Comparison of ENCODE assay signal across 9 mouse cellular contexts in genomic region chr2:163645700-163646460, GRCm38 (mm10). TPM values are rescaled to one million over a fixed set of nuclear protein-coding genes. Genes with fewer than 3 reads are reported as not detected.
DNase-seq lines count a peak whose midpoint lies in the region; ATAC-seq and TF ChIP-seq lines count a peak whose summit lies in the region.
"Had no signal": no experiment of that assay in that cellular context is flagged by ENCODE, and none has a peak within 500 bp of the region (broad histone marks: within the 10 kb centered on the region; RNA-seq: fewer than 3 reads in every experiment).

No protein-coding gene starts in this region.

- H3K79me2 ChIP-seq in MEL (ENCODE audit: control insufficient read depth, insufficient read depth, low read length, poor library complexity), result peaks cover 38% of the 10 kb centered on the region

- peak overlapping the region; percentile 100 for H3K27ac ChIP-seq in kidney, embryonic 15.5 days
- H3K27ac ChIP-seq in kidney, adult 2 months (ENCODE audit: insufficient read depth, low read depth, low read length), result no peak overlapping the region; the same call in 1 of the 2 replicates
- H3K27ac ChIP-seq in MEL (ENCODE audit: control insufficient read depth, low read depth, low read length), result peak overlapping the region; percentile 99
- peak overlapping the region; percentile 77 for H3K27ac ChIP-seq in embryonic facial prominence, embryonic 15.5 days (replicated peaks)
- H3K27ac ChIP-seq in liver, embryonic 12.5 days, result peak overlapping the region; percentile 99

- no peak for TF ChIP-seq CTCF in kidney, adult 2 months (conservative IDR thresholded peaks at IDR 0.05; ENCODE audit: insufficient read depth, insufficient read length, low read depth, low read length)
- no peak for TF ChIP-seq CTCF in MEL (IDR thresholded peaks at IDR 0.05 in 2 of 3, conservative IDR thresholded peaks at IDR 0.05 in 1 of 3; ENCODE audit: control insufficient read depth in 1 of 3, insufficient read depth in 1 of 3, low read depth in 2 of 3, low read length in 3 of 3, poor library complexity in 1 of 3, severe bottlenecking in 1 of 3)

- no peak for DNase-seq in kidney, adult 2 months
- peak; percentile 69 for DNase-seq in MEL (ENCODE audit: low read depth, low spot score)
- DNase-seq in urinary bladder, adult 18-20 months (ENCODE audit: low spot score in 2 of 2), result no peak
- DNase-seq in kidney, postnatal 36 days, result no peak

- TF ChIP-seq RAD21 in MEL (IDR thresholded peaks at IDR 0.05; ENCODE audit: low read depth, low read length), result no peak

- H3K4me1 ChIP-seq in kidney, embryonic 15.5 days, result peaks cover 34% of the 10 kb centered on the region
- peaks cover 5% of the 10 kb centered on the region; the same call in 1 of the 2 replicates for H3K4me1 ChIP-seq in kidney, adult 2 months (ENCODE audit: control insufficient read depth, insufficient read depth, low read length)
- H3K4me1 ChIP-seq in MEL (ENCODE audit: control insufficient read depth in 1 of 2, insufficient read depth in 2 of 2, low read length in 2 of 2), result peaks cover 5 to 21% of the 10 kb centered on the region in 2 experiments; a peak in 3 of 4 replicates
- peaks cover 25% of the 10 kb centered on the region; the same call in 1 of the 2 replicates for H3K4me1 ChIP-seq in embryonic facial prominence, embryonic 15.5 days
- peaks cover 32% of the 10 kb centered on the region for H3K4me1 ChIP-seq in liver, embryonic 12.5 days

- WGBS in kidney, embryonic 15.5 days, result 77% methylated on average over 11 of the region's 11 CpGs
- 76% methylated on average over 11 of the region's 11 CpGs for WGBS in kidney, adult 2 months
- 76% methylated on average over 11 of the region's 11 CpGs for WGBS in embryonic facial prominence, embryonic 15.5 days
- 46% methylated on average over 11 of the region's 11 CpGs for WGBS in liver, embryonic 12.5 days (ENCODE audit: insufficient replicate concordance)

- no peak for TF ChIP-seq POLR2A in kidney, adult 2 months (IDR thresholded peaks at IDR 0.05; ENCODE audit: low read depth, low read length)
- no peak for TF ChIP-seq POLR2A in MEL (IDR thresholded peaks at IDR 0.05; ENCODE audit: control insufficient read depth in 1 of 2, insufficient read depth in 1 of 2, low read depth in 1 of 2, low read length in 2 of 2, poor library complexity in 1 of 2)

- 0 out of 2 replicates have a peak, but pooled peaks have one; percentile 0 for ATAC-seq in kidney, embryonic 15.5 days (replicated peaks; ENCODE audit: low FRiP score)
- no peak for ATAC-seq in embryonic facial prominence, embryonic 15.5 days (ENCODE audit: insufficient number of reproducible peaks, low FRiP score, low TSS enrichment, low read depth)
- no peak for ATAC-seq in liver, embryonic 12.5 days
- ATAC-seq in activated CD4-positive, CD25-positive, alpha-beta regulatory T cell, adult 4 months, result no peak

- H3K9me3 ChIP-seq in kidney, embryonic 15.5 days (replicated peaks), result peaks cover 10% of the 10 kb centered on the region
- no peaks in the 10 kb centered on the region for H3K9me3 ChIP-seq in MEL (replicated peaks; ENCODE audit: insufficient read depth, low read length)
- no peaks in the 10 kb centered on the region for H3K9me3 ChIP-seq in embryonic facial prominence, embryonic 15.5 days (replicated peaks)
- peaks cover 7% of the 10 kb centered on the region; the same call in 1 of the 2 replicates for H3K9me3 ChIP-seq in liver, embryonic 12.5 days (replicated peaks)

- peak; percentile 53 to 58; a peak in 3 of 4 replicates for TF ChIP-seq EP300 in MEL (IDR thresholded peaks at IDR 0.05; ENCODE audit: low read depth in 1 of 2, low read length in 2 of 2)

- H3K36me3 ChIP-seq in kidney, embryonic 15.5 days, result no peaks in the 10 kb centered on the region
- no peaks in the 10 kb centered on the region; the same call in 1 of the 2 replicates for H3K36me3 ChIP-seq in kidney, adult 2 months (ENCODE audit: control insufficient read depth, insufficient read depth, low read length)
- H3K36me3 ChIP-seq in MEL (ENCODE audit: control insufficient read depth in 1 of 2, insufficient read depth in 2 of 2, low read length in 2 of 2), result peaks cover 2 to 20% of the 10 kb centered on the region in 2 experiments
- 0 out of 2 replicates have a peak, but pooled peaks cover 7% of the 10 kb centered on the region for H3K36me3 ChIP-seq in embryonic facial prominence, embryonic 15.5 days
- peaks cover 23% of the 10 kb centered on the region for H3K36me3 ChIP-seq in liver, embryonic 12.5 days

- H3K27me3 ChIP-seq in kidney, embryonic 15.5 days, result no peaks in the 10 kb centered on the region
- no peaks in the 10 kb centered on the region for H3K27me3 ChIP-seq in kidney, adult 2 months (replicated peaks; ENCODE audit: control insufficient read depth, insufficient read depth, low read length)
- H3K27me3 ChIP-seq in MEL (ENCODE audit: control insufficient read depth in 1 of 2, insufficient read depth in 2 of 2, low read length in 2 of 2), result no peaks in the 10 kb centered on the region
- no peaks in the 10 kb centered on the region for H3K27me3 ChIP-seq in embryonic facial prominence, embryonic 15.5 days
- H3K27me3 ChIP-seq in liver, embryonic 12.5 days (replicated peaks), result no peaks in the 10 kb centered on the region
- H3K27me3 ChIP-seq: Patski had no signal

- H3K4me2 ChIP-seq in kidney, embryonic 15.5 days, result no peak overlapping the region
- peak overlapping the region; percentile 54; the same call in 1 of the 2 replicates for H3K4me2 ChIP-seq in embryonic facial prominence, embryonic 15.5 days (replicated peaks)
- peak overlapping the region; percentile 84 for H3K4me2 ChIP-seq in liver, embryonic 12.5 days

- no peak overlapping the region for H3K9ac ChIP-seq in kidney, embryonic 15.5 days
- peak overlapping the region; percentile 89 for H3K9ac ChIP-seq in MEL (ENCODE audit: control insufficient read depth, low read depth, low read length, poor library complexity, severe bottlenecking)
- H3K9ac ChIP-seq in embryonic facial prominence, embryonic 15.5 days, result no peak overlapping the region
- peak overlapping the region; percentile 92 for H3K9ac ChIP-seq in liver, embryonic 12.5 days

- no peak overlapping the region; the same call in 1 of the 2 replicates for H3K4me3 ChIP-seq in kidney, embryonic 15.5 days (replicated peaks)
- H3K4me3 ChIP-seq in kidney, adult 2 months (ENCODE audit: insufficient read depth, low read depth, low read length), result no peak overlapping the region
- peak overlapping the region; percentile 67 to 77 for H3K4me3 ChIP-seq in MEL (ENCODE audit: control insufficient read depth in 1 of 2, insufficient read depth in 1 of 2, low read depth in 2 of 2, low read length in 2 of 2)
- H3K4me3 ChIP-seq in embryonic facial prominence, embryonic 15.5 days (replicated peaks), result peak overlapping the region; percentile 95; the same call in 1 of the 2 replicates
- peak overlapping the region; percentile 78 for H3K4me3 ChIP-seq in liver, embryonic 12.5 days

TF ChIP-seq in MEL, 35 proteins besides CTCF, POLR2A, EP300 and RAD21 (continues in another document):
- TF ChIP-seq TCF12 (IDR thresholded peaks at IDR 0.05; ENCODE audit: low read depth, low read length) (no peak; the same call in 1 of the 2 replicates), USF2 (IDR thresholded peaks at IDR 0.05; ENCODE audit: borderline replicate concordance in 1 of 2, insufficient read depth in 1 of 2, low read depth in 1 of 2, low read length in 2 of 2) (no peak), JUND (IDR thresholded peaks at IDR 0.05; ENCODE audit: low read depth, low read length) (no peak), GATA1 (IDR thresholded peaks at IDR 0.05; ENCODE audit: low read depth, low read length) (peak; percentile 57), ZNF384 (IDR thresholded peaks at IDR 0.05; ENCODE audit: low read depth, low read length) (no peak; the same call in 1 of the 2 replicates), HCFC1 (IDR thresholded peaks at IDR 0.05; ENCODE audit: low read depth, low read length) (no peak), UBTF (IDR thresholded peaks at IDR 0.05; ENCODE audit: borderline replicate concordance, insufficient read depth, low read depth, low read length) (no peak), MAFK (IDR thresholded peaks at IDR 0.05; ENCODE audit: borderline replicate concordance, low read depth, low read length) (no peak), RCOR1 (IDR thresholded peaks at IDR 0.05; ENCODE audit: low read depth, low read length) (no peak)

RNA-seq across cellular contexts. Expression of gene Serinc3, which starts 0.9 kb away (rescaled TPM):
- 43.7 and 44.0 TPM in 2 replicates for polyA plus RNA-seq in kidney, embryonic 15.5 days (2015; fragmentation: Nextera tagmentation; extraction: Ambion mirVana)
- polyA plus RNA-seq in kidney, adult 2 months (2012; rRNA removed), result 340 and 357 TPM in 2 replicates
- total RNA-seq in MEL (2012; rRNA removed), result 326 and 348 TPM in 2 replicates
- polyA plus RNA-seq in MEL (2012; ENCODE audit: insufficient read depth in 1 of 2, insufficient read length in 2 of 2, low read depth in 1 of 2, low replicate concordance in 2 of 2, missing spikeins in 1 of 2), result 100 to 1,000 TPM; 637 to 650 TPM
- polyA plus RNA-seq in embryonic facial prominence, embryonic 15.5 days (2015; fragmentation: Nextera tagmentation; extraction: Ambion mirVana), result 39.4 and 40.8 TPM in 2 replicates
- 127 and 132 TPM in 2 replicates for polyA plus RNA-seq in liver, embryonic 12.5 days (2016; fragmentation: Nextera tagmentation; extraction: Ambion mirVana)
- polyA plus RNA-seq in activated CD4-positive, CD25-positive, alpha-beta regulatory T cell, adult 4 months (2017; shearing (Covaris generic)), result 100 to 1,000 TPM; 149 to 159 TPM

RNA-seq across cellular contexts. Expression of gene Pkig, which starts 12.3 kb away (rescaled TPM):
- polyA plus RNA-seq in kidney, embryonic 15.5 days (2015; fragmentation: Nextera tagmentation; extraction: Ambion mirVana), result 167 and 174 TPM in 2 replicates
- polyA plus RNA-seq in kidney, adult 2 months (2012; rRNA removed), result 100 and 107 TPM in 2 replicates
- total RNA-seq in MEL (2012; rRNA removed), result 74.6 and 79.5 TPM in 2 replicates
- polyA plus RNA-seq in MEL (2012; ENCODE audit: insufficient read depth in 1 of 2, insufficient read length in 2 of 2, low read depth in 1 of 2, low replicate concordance in 2 of 2, missing spikeins in 1 of 2), result 100 to 1,000 TPM in 1 of 2 experiments, not detected in 1; 160 TPM
- 152 and 155 TPM in 2 replicates for polyA plus RNA-seq in embryonic facial prominence, embryonic 15.5 days (2015; fragmentation: Nextera tagmentation; extraction: Ambion mirVana)
- 133 and 134 TPM in 2 replicates for polyA plus RNA-seq in liver, embryonic 12.5 days (2016; fragmentation: Nextera tagmentation; extraction: Ambion mirVana)
- polyA plus RNA-seq in activated CD4-positive, CD25-positive, alpha-beta regulatory T cell, adult 4 months (2017; shearing (Covaris generic)), result 1 to 10 TPM; 4.2 to 6.4 TPM

RNA-seq across cellular contexts. Expression of gene Ttpal, which starts 43.8 kb away (rescaled TPM):
- 29.2 and 30.6 TPM in 2 replicates for polyA plus RNA-seq in kidney, embryonic 15.5 days (2015; fragmentation: Nextera tagmentation; extraction: Ambion mirVana)
- 11.3 and 12.0 TPM in 2 replicates for polyA plus RNA-seq in kidney, adult 2 months (2012; rRNA removed)
- total RNA-seq in MEL (2012; rRNA removed), result 17.1 and 20.4 TPM in 2 replicates
- 10 to 100 TPM in 1 of 2 experiments, not detected in 1; 18.9 TPM for polyA plus RNA-seq in MEL (2012; ENCODE audit: insufficient read depth in 1 of 2, insufficient read length in 2 of 2, low read depth in 1 of 2, low replicate concordance in 2 of 2, missing spikeins in 1 of 2)
- 36.1 and 39.1 TPM in 2 replicates for polyA plus RNA-seq in embryonic facial prominence, embryonic 15.5 days (2015; fragmentation: Nextera tagmentation; extraction: Ambion mirVana)
- 18.2 and 20.4 TPM in 2 replicates for polyA plus RNA-seq in liver, embryonic 12.5 days (2016; fragmentation: Nextera tagmentation; extraction: Ambion mirVana)
- polyA plus RNA-seq in activated CD4-positive, CD25-positive, alpha-beta regulatory T cell, adult 4 months (2017; shearing (Covaris generic)), result 10 to 100 TPM; 36.9 to 37.6 TPM

Comparison
In these comparisons a context has a peak if more than half of its experiments do, and no peak if none do; other contexts are left out.
1. H3K4me3 ChIP-seq: peak in MEL (2 of 2), embryonic facial prominence, embryonic 15.5 days (single experiment) and liver, embryonic 12.5 days (single experiment); none in kidney, embryonic 15.5 days (single experiment) and kidney, adult 2 months (single experiment).
2. H3K9ac ChIP-seq: peak in MEL (single experiment) and liver, embryonic 12.5 days (single experiment); none in kidney, embryonic 15.5 days (single experiment) and embryonic facial prominence, embryonic 15.5 days (single experiment).